Mouse (Mus musculus) midbrain, embryonic 10.5 days (tissue): ENCODE results near the gene Relb. TPM values are rescaled to one million over a fixed set of nuclear protein-coding genes. Genes with fewer than 3 reads are reported as not detected.

Experiments used
- DNase-seq: peaks from one replicate; pipeline ENCODE4 v3.0.0-alpha.2; 2017; ENCODE audit warnings: low spot score
- H3K27ac ChIP-seq: fragments of 300-500 bp; sonication (generic); replicated peaks from 2 replicates; pipeline ENCODE4 v1.5.1; 2016; ENCODE audit warnings: mild to moderate bottlenecking
- H3K27me3 ChIP-seq: fragments of 300-500 bp; sonication (generic); 2 replicates; pipeline ENCODE4 v1.6.1; 2016; ENCODE audit warnings: low read depth, mild to moderate bottlenecking; ENCODE audit not compliant: poor library complexity, severe bottlenecking
- H3K36me3 ChIP-seq: fragments of 300-500 bp; sonication (generic); 2 replicates; pipeline ENCODE4 v1.6.1; 2016; ENCODE audit warnings: mild to moderate bottlenecking, moderate library complexity
- H3K4me1 ChIP-seq: fragments of 300-500 bp; sonication (generic); 2 replicates; pipeline ENCODE4 v1.6.1; 2016
- H3K4me3 ChIP-seq: fragments of 300-500 bp; sonication (generic); 2 replicates; pipeline ENCODE4 v1.5.1; 2016; ENCODE audit warnings: mild to moderate bottlenecking, moderate library complexity
- H3K9me3 ChIP-seq: fragments of 300-500 bp; sonication (generic); replicated peaks from 2 replicates; pipeline ENCODE4 v1.6.1; 2016; ENCODE audit warnings: mild to moderate bottlenecking
- WGBS: fragments of 180-500 bp; shearing (Covaris S2); methylation state at CpG from one replicate; pipeline ENCODE4 v1.1.7; 2016; 5-methylcytosine and 5-hydroxymethylcytosine counted together
- polyA plus RNA-seq: library from polyadenylated mRNA; unstranded; fragments of >200 nt; fragmentation: Nextera tagmentation; extraction: Ambion mirVana; gene quantifications from 2 replicates; pipeline ENCODE4 v1.2.1, GENCODE M21; 2016

Gene Relb
- polyA plus RNA-seq, 1 experiment from 2014 or later: 3.8 TPM

- peak; percentile 89 for DNase-seq
Observed at GRCm38 (mm10) chr7:19572926-19573775, 56.1 kb downstream of the Relb start.

GRCm38 (mm10) chr7:19569647-19570046 lies 59.6 kb downstream of the Relb start:
- peaks cover 23% of the 10 kb centered on the region for H3K4me1 ChIP-seq
- peaks cover 7% of the 10 kb centered on the region for H3K27me3 ChIP-seq
- DNase-seq: no peak
- peaks cover 57% of the 10 kb centered on the region for H3K36me3 ChIP-seq
- WGBS: 86% methylated on average over 3 of the region's 3 CpGs
- no peak overlapping the region for H3K27ac ChIP-seq
- H3K4me3 ChIP-seq: no peak overlapping the region
- peaks cover 3% of the 10 kb centered on the region for H3K9me3 ChIP-seq

More at GRCm38 (mm10) chr7:19572926-19573775, 56.1 kb downstream of the Relb start:
- peak overlapping the region; percentile 87 for H3K27ac ChIP-seq
- H3K36me3 ChIP-seq: peaks cover 32% of the 10 kb centered on the region
- H3K27me3 ChIP-seq: peaks cover 42% of the 10 kb centered on the region
- peak overlapping the region; percentile 82 for H3K4me3 ChIP-seq
- no peaks in the 10 kb centered on the region for H3K9me3 ChIP-seq
- WGBS: under 1% methylated on average over 53 of the region's 53 CpGs
- peaks cover 37% of the 10 kb centered on the region for H3K4me1 ChIP-seq

- 91% methylated on average over 8 of the region's 8 CpGs for WGBS
Observed at GRCm38 (mm10) chr7:19567426-19567825, 61.8 kb downstream of the Relb start.

GRCm38 (mm10) chr7:19565803-19566202 lies 63.4 kb downstream of the Relb start:
- peaks cover 7% of the 10 kb centered on the region for H3K9me3 ChIP-seq
- DNase-seq: no peak
- WGBS: 93% methylated on average over 2 of the region's 2 CpGs
- no peaks in the 10 kb centered on the region for H3K27me3 ChIP-seq
- no peak overlapping the region for H3K27ac ChIP-seq
- H3K36me3 ChIP-seq: peaks cover 64% of the 10 kb centered on the region
- no peak overlapping the region for H3K4me3 ChIP-seq
- peaks cover 20% of the 10 kb centered on the region for H3K4me1 ChIP-seq

More at GRCm38 (mm10) chr7:19567426-19567825, 61.8 kb downstream of the Relb start:
- Histone ChIP-seq H3K27me3 (no peaks in the 10 kb centered on the region), H3K4me1 (peaks cover 25% of the 10 kb centered on the region), H3K4me3 (no peak overlapping the region), H3K36me3 (peaks cover 69% of the 10 kb centered on the region), H3K9me3 (peaks cover 7% of the 10 kb centered on the region), H3K27ac (no peak overlapping the region)
- no peak for DNase-seq

- H3K9me3 ChIP-seq: peaks cover 7% of the 10 kb centered on the region
- peaks cover 33% of the 10 kb centered on the region for H3K4me1 ChIP-seq
- no peak overlapping the region for H3K27ac ChIP-seq
- peak overlapping the region; percentile 12; the same call in 1 of the 2 replicates for H3K4me3 ChIP-seq
- DNase-seq: no peak
- no peaks in the 10 kb centered on the region for H3K27me3 ChIP-seq
- WGBS: 89% methylated on average over 4 of the region's 4 CpGs
- peaks cover 50% of the 10 kb centered on the region for H3K36me3 ChIP-seq
Observed at GRCm38 (mm10) chr7:19564455-19564854, 64.8 kb downstream of the Relb start.

GRCm38 (mm10) chr7:19563884-19564283 lies 65.4 kb downstream of the Relb start:
- peaks cover 45% of the 10 kb centered on the region for H3K36me3 ChIP-seq
- H3K9me3 ChIP-seq: peaks cover 7% of the 10 kb centered on the region
- H3K27me3 ChIP-seq: no peaks in the 10 kb centered on the region
- WGBS: 87% methylated on average over 3 of the region's 3 CpGs
- peaks cover 39% of the 10 kb centered on the region for H3K4me1 ChIP-seq
- no peak for DNase-seq
- 0 out of 2 replicates have a peak overlapping the region, but pooled peaks have one; percentile 12 for H3K4me3 ChIP-seq
- H3K27ac ChIP-seq: no peak overlapping the region

- H3K27me3 ChIP-seq: no peaks in the 10 kb centered on the region
- peaks cover 48% of the 10 kb centered on the region for H3K36me3 ChIP-seq
- WGBS: 2% methylated on average over 19 of the region's 19 CpGs
- peak; percentile 34 for DNase-seq
- H3K9me3 ChIP-seq: peaks cover 7% of the 10 kb centered on the region
- H3K4me3 ChIP-seq: peak within 1 kb of the TSS; percentile 88
- H3K4me1 ChIP-seq: peaks cover 45% of the 10 kb centered on the region
- peak within 1 kb of the TSS; percentile 97 for H3K27ac ChIP-seq
Observed at GRCm38 (mm10) chr7:19562643-19563410, 66.4 kb downstream of the Relb start, which contains the start of gene Ppp1r37. Gene Ppp1r37 (minus strand): TSS chr7:19563076.

- H3K4me3 ChIP-seq: peak overlapping the region; percentile 88
- H3K36me3 ChIP-seq: peaks cover 51% of the 10 kb centered on the region
- no peaks in the 10 kb centered on the region for H3K27me3 ChIP-seq
- peak; percentile 96 for DNase-seq
- WGBS: under 1% methylated on average over 102 of the region's 102 CpGs
- H3K4me1 ChIP-seq: peaks cover 45% of the 10 kb centered on the region
- H3K27ac ChIP-seq: peak overlapping the region; percentile 97
- H3K9me3 ChIP-seq: peaks cover 7% of the 10 kb centered on the region
Observed at GRCm38 (mm10) chr7:19561765-19562642, 67.2 kb downstream of the Relb start.

- H3K27ac ChIP-seq: peak overlapping the region; percentile 97
- 1% methylated on average over 11 of the region's 11 CpGs for WGBS
Observed at GRCm38 (mm10) chr7:19561431-19561764, 67.8 kb downstream of the Relb start.

GRCm38 (mm10) chr7:19560491-19561260 lies 68.6 kb downstream of the Relb start:
- Histone ChIP-seq H3K27me3 (no peaks in the 10 kb centered on the region), H3K36me3 (peaks cover 56% of the 10 kb centered on the region), H3K9me3 (peaks cover 7% of the 10 kb centered on the region), H3K4me1 (peaks cover 45% of the 10 kb centered on the region), H3K4me3 (peak overlapping the region; percentile 88), H3K27ac (peak overlapping the region; percentile 97)
- 35% methylated on average over 11 of the region's 11 CpGs for WGBS
- peak; percentile 37 for DNase-seq

More at GRCm38 (mm10) chr7:19561431-19561764, 67.8 kb downstream of the Relb start:
- H3K4me1 ChIP-seq: peaks cover 45% of the 10 kb centered on the region
- no peaks in the 10 kb centered on the region for H3K27me3 ChIP-seq
- H3K9me3 ChIP-seq: peaks cover 7% of the 10 kb centered on the region
- H3K36me3 ChIP-seq: peaks cover 53% of the 10 kb centered on the region
- peak overlapping the region; percentile 88 for H3K4me3 ChIP-seq
- peak; percentile 31 for DNase-seq

- H3K4me1 ChIP-seq: peaks cover 45% of the 10 kb centered on the region
- DNase-seq: peak; percentile 44
- no peaks in the 10 kb centered on the region for H3K9me3 ChIP-seq
- peak overlapping the region; percentile 88; the same call in 1 of the 2 replicates for H3K4me3 ChIP-seq
- H3K36me3 ChIP-seq: peaks cover 56% of the 10 kb centered on the region
- H3K27me3 ChIP-seq: no peaks in the 10 kb centered on the region
- WGBS: 46% methylated on average over 2 of the region's 2 CpGs
- H3K27ac ChIP-seq: no peak overlapping the region
Observed at GRCm38 (mm10) chr7:19558965-19559364, 70.3 kb downstream of the Relb start.
